Mouse (Mus musculus) heart, embryonic 15.5 days (tissue): ENCODE measurements around the gene Lmod1. TPM values are rescaled to one million over a fixed set of nuclear protein-coding genes. Genes with fewer than 3 reads are reported as not detected.
"Not testable (repeated sequence)": the region's sequence is repeated elsewhere in the genome, so short reads cannot be mapped to it uniquely, and the experiment has no call there.

Experiments
- ATAC-seq: fragments of 200-750 bp; cut with Nextera tagmentation; replicated peaks from 2 replicates; pipeline ENCODE4 v1.8.0; 2017; ENCODE audit warnings: low read depth, moderate TSS enrichment; ENCODE audit not compliant: insufficient number of reproducible peaks, insufficient read depth, low FRiP score
- H3K27ac ChIP-seq: fragments of 300-500 bp; sonication (generic); 2 replicates; pipeline ENCODE4 v1.5.1; 2015; ENCODE audit warnings: mild to moderate bottlenecking, inconsistent platforms
- H3K27me3 ChIP-seq: fragments of 300-500 bp; sonication (generic); 2 replicates; pipeline ENCODE4 v1.6.1; 2015; ENCODE audit warnings: inconsistent platforms
- H3K36me3 ChIP-seq: fragments of 300-500 bp; sonication (generic); 2 replicates; pipeline ENCODE4 v1.6.1; 2015; ENCODE audit warnings: mild to moderate bottlenecking, inconsistent platforms
- H3K4me1 ChIP-seq: fragments of 300-500 bp; sonication (generic); replicated peaks from 2 replicates; pipeline ENCODE4 v1.6.1; 2015; ENCODE audit warnings: inconsistent platforms
- H3K4me2 ChIP-seq: fragments of 300-500 bp; sonication (generic); 2 replicates; pipeline ENCODE4 v1.6.1; 2015; ENCODE audit warnings: inconsistent platforms, mild to moderate bottlenecking, moderate library complexity
- H3K4me3 ChIP-seq: fragments of 300-500 bp; sonication (generic); 2 replicates; pipeline ENCODE4 v1.5.1; 2015; ENCODE audit warnings: mild to moderate bottlenecking, inconsistent platforms
- H3K9ac ChIP-seq: fragments of 300-500 bp; sonication (generic); 2 replicates; pipeline ENCODE4 v1.6.1; 2015; ENCODE audit warnings: mild to moderate bottlenecking, inconsistent platforms
- H3K9me3 ChIP-seq: fragments of 300-500 bp; sonication (generic); replicated peaks from 2 replicates; pipeline ENCODE4 v1.6.1; 2016; ENCODE audit warnings: inconsistent platforms
- WGBS: fragments of 180-500 bp; shearing (Covaris S2); methylation state at CpG from one replicate; pipeline ENCODE4 v1.1.7; 2015; ENCODE audit warnings: mixed read lengths; 5-methylcytosine and 5-hydroxymethylcytosine counted together
- polyA plus RNA-seq: library from polyadenylated mRNA; unstranded; fragments of >200 nt; fragmentation: Nextera tagmentation; extraction: Ambion mirVana; gene quantifications from 2 replicates; pipeline ENCODE4 v1.2.1, GENCODE M21; 2015

Gene Lmod1
- polyA plus RNA-seq, 1 experiment from 2014 or later, result 2.0 TPM

- H3K9me3 ChIP-seq, result no peaks in the 10 kb centered on the region
- H3K4me1 ChIP-seq, result peaks cover 54% of the 10 kb centered on the region
- ATAC-seq, result peak; percentile 5; the same call in 1 of the 2 replicates
- peak overlapping the region; percentile 73 for H3K27ac ChIP-seq
- no peak overlapping the region for H3K4me3 ChIP-seq
- no peaks in the 10 kb centered on the region; the same call in 1 of the 2 replicates for H3K27me3 ChIP-seq
- H3K36me3 ChIP-seq, result peaks cover 5% of the 10 kb centered on the region
- H3K9ac ChIP-seq, result no peak overlapping the region
- 31% methylated on average over 9 of the region's 9 CpGs for WGBS
- peak overlapping the region; percentile 24 for H3K4me2 ChIP-seq
Observed at GRCm38 (mm10) chr1:135378576-135378975, 54.0 kb downstream of the Lmod1 start.

GRCm38 (mm10) chr1:135379048-135379447 is 54.4 kb downstream of the Lmod1 start:
- 36% methylated on average over 2 of the region's 2 CpGs for WGBS
- Histone ChIP-seq H3K27ac (peak overlapping the region; percentile 73), H3K4me1 (peaks cover 51% of the 10 kb centered on the region), H3K9ac (no peak overlapping the region), H3K36me3 (peaks cover 10% of the 10 kb centered on the region), H3K4me2 (no peak overlapping the region), H3K27me3 (no peaks in the 10 kb centered on the region; the same call in 1 of the 2 replicates), H3K4me3 (no peak overlapping the region), H3K9me3 (no peaks in the 10 kb centered on the region)
- ATAC-seq, result no peak

- peaks cover 38% of the 10 kb centered on the region for H3K4me1 ChIP-seq
- H3K36me3 ChIP-seq, result peaks cover 22% of the 10 kb centered on the region
- H3K4me2 ChIP-seq, result no peak overlapping the region
- no peak overlapping the region for H3K9ac ChIP-seq
- no peak overlapping the region for H3K4me3 ChIP-seq
- H3K27ac ChIP-seq, result peak overlapping the region; percentile 1
- no peak for ATAC-seq
- no peaks in the 10 kb centered on the region; the same call in 1 of the 2 replicates for H3K27me3 ChIP-seq
- 66% methylated on average over 15 of the region's 15 CpGs for WGBS
- no peaks in the 10 kb centered on the region for H3K9me3 ChIP-seq
Observed at GRCm38 (mm10) chr1:135380071-135380991, 55.7 kb downstream of the Lmod1 start.

GRCm38 (mm10) chr1:135381560-135381959 is 57.0 kb downstream of the Lmod1 start:
- not testable (repeated sequence) for H3K9me3 ChIP-seq, H3K27ac ChIP-seq, H3K9ac ChIP-seq, ATAC-seq, H3K4me3 ChIP-seq, H3K4me2 ChIP-seq, H3K27me3 ChIP-seq
- H3K36me3 ChIP-seq, result peaks cover 35% of the 10 kb centered on the region
- H3K4me1 ChIP-seq, result peaks cover 36% of the 10 kb centered on the region
- WGBS, result 67% methylated on average over 6 of the region's 6 CpGs

- Histone ChIP-seq H3K36me3 (peaks cover 61% of the 10 kb centered on the region), H3K4me1 (peaks cover 22% of the 10 kb centered on the region), H3K4me3 (no peak overlapping the region), H3K4me2 (no peak overlapping the region), H3K27me3 (no peaks in the 10 kb centered on the region), H3K9ac (no peak overlapping the region), H3K27ac (no peak overlapping the region), H3K9me3 (no peaks in the 10 kb centered on the region)
- ATAC-seq, result no peak
- 96% methylated on average over 5 of the region's 5 CpGs for WGBS
Observed at GRCm38 (mm10) chr1:135384171-135384570, 59.6 kb downstream of the Lmod1 start.

GRCm38 (mm10) chr1:135385161-135385560 is 60.6 kb downstream of the Lmod1 start:
- Histone ChIP-seq H3K4me1 (peaks cover 12% of the 10 kb centered on the region), H3K4me3 (no peak overlapping the region)
- WGBS, result 77% methylated on average over 9 of the region's 9 CpGs

GRCm38 (mm10) chr1:135399466-135399865 is 74.9 kb downstream of the Lmod1 start:
- H3K4me1 ChIP-seq, result no peaks in the 10 kb centered on the region
- H3K4me3 ChIP-seq, result no peak overlapping the region
- WGBS, result 94% methylated on average over 5 of the region's 5 CpGs
- ATAC-seq, result no peak
- no peaks in the 10 kb centered on the region for H3K9me3 ChIP-seq
- H3K27ac ChIP-seq, result no peak overlapping the region
- H3K27me3 ChIP-seq, result no peaks in the 10 kb centered on the region
- H3K4me2 ChIP-seq, result no peak overlapping the region
- no peak overlapping the region for H3K9ac ChIP-seq
- H3K36me3 ChIP-seq, result peaks cover 82% of the 10 kb centered on the region

More at GRCm38 (mm10) chr1:135385161-135385560, 60.6 kb downstream of the Lmod1 start:
- ATAC-seq, result no peak
- peaks cover 70% of the 10 kb centered on the region for H3K36me3 ChIP-seq
- H3K27ac ChIP-seq, result no peak overlapping the region
- H3K9me3 ChIP-seq, result no peaks in the 10 kb centered on the region
- no peak overlapping the region for H3K4me2 ChIP-seq
- H3K27me3 ChIP-seq, result no peaks in the 10 kb centered on the region
- H3K9ac ChIP-seq, result no peak overlapping the region

GRCm38 (mm10) chr1:135401452-135402110 is 77.0 kb downstream of the Lmod1 start:
- no peaks in the 10 kb centered on the region for H3K4me1 ChIP-seq
- H3K27ac ChIP-seq, result no peak overlapping the region
- H3K27me3 ChIP-seq, result no peaks in the 10 kb centered on the region
- ATAC-seq, result no peak
- H3K4me3 ChIP-seq, result no peak overlapping the region
- H3K9me3 ChIP-seq, result no peaks in the 10 kb centered on the region
- peaks cover 84% of the 10 kb centered on the region for H3K36me3 ChIP-seq
- WGBS, result 84% methylated on average over 3 of the region's 3 CpGs
- H3K9ac ChIP-seq, result no peak overlapping the region
- H3K4me2 ChIP-seq, result no peak overlapping the region

- WGBS, result 69% methylated on average over 7 of the region's 7 CpGs
- H3K27ac ChIP-seq, result no peak overlapping the region
Observed at GRCm38 (mm10) chr1:135405356-135405755, 80.7 kb downstream of the Lmod1 start.

GRCm38 (mm10) chr1:135408973-135409372 is 84.4 kb downstream of the Lmod1 start:
- ATAC-seq, result no peak
- H3K27me3 ChIP-seq, result no peaks in the 10 kb centered on the region
- no peak overlapping the region for H3K9ac ChIP-seq
- H3K4me2 ChIP-seq, result no peak overlapping the region
- WGBS, result 90% methylated on average over 4 of the region's 4 CpGs
- peaks cover 66% of the 10 kb centered on the region for H3K36me3 ChIP-seq
- no peak overlapping the region for H3K27ac ChIP-seq
- H3K4me3 ChIP-seq, result no peak overlapping the region
- peaks cover 24% of the 10 kb centered on the region for H3K4me1 ChIP-seq
- H3K9me3 ChIP-seq, result no peaks in the 10 kb centered on the region

More at GRCm38 (mm10) chr1:135405356-135405755, 80.7 kb downstream of the Lmod1 start:
- ATAC-seq, result no peak
- no peak overlapping the region for H3K9ac ChIP-seq
- no peak overlapping the region for H3K4me3 ChIP-seq
- no peaks in the 10 kb centered on the region for H3K4me1 ChIP-seq
- H3K36me3 ChIP-seq, result peaks cover 86% of the 10 kb centered on the region
- H3K27me3 ChIP-seq, result no peaks in the 10 kb centered on the region
- H3K9me3 ChIP-seq, result no peaks in the 10 kb centered on the region
- no peak overlapping the region for H3K4me2 ChIP-seq

GRCm38 (mm10) chr1:135410967-135411366 is 86.4 kb downstream of the Lmod1 start:
- Histone ChIP-seq H3K9ac (no peak overlapping the region), H3K36me3 (peaks cover 55% of the 10 kb centered on the region), H3K4me1 (peaks cover 31% of the 10 kb centered on the region), H3K9me3 (no peaks in the 10 kb centered on the region), H3K4me2 (no peak overlapping the region), H3K27ac (peak overlapping the region; percentile 72), H3K27me3 (no peaks in the 10 kb centered on the region), H3K4me3 (no peak overlapping the region)
- WGBS, result 40% methylated on average over 2 of the region's 2 CpGs
- peak; percentile 84 for ATAC-seq
